Mouse (Mus musculus): Measurements from ENCODE around the gene Msgn1. TPM values are rescaled to one million over a fixed set of nuclear protein-coding genes. Genes with fewer than 3 reads are reported as not detected.

Msgn1 gene
- polyA plus RNA-seq, 1 experiment from 2014 or later, result not detected

GRCm38 (mm10) chr12:11216454-11216853 lies 7.7 kb upstream of the Msgn1 start:
- 73% methylated on average over 3 of the region's 3 CpGs for WGBS
- Histone ChIP-seq H3K9ac (no peak overlapping the region), H3K4me2 (replicated peaks) (no peak overlapping the region), H3K36me3 (no peaks in the 10 kb centered on the region), H3K9me3 (replicated peaks) (no peaks in the 10 kb centered on the region), H3K27ac (no peak overlapping the region), H3K4me3 (no peak overlapping the region), H3K4me1 (peaks cover 2% of the 10 kb centered on the region; the same call in 1 of the 2 replicates), H3K27me3 (no peaks in the 10 kb centered on the region)
- ATAC-seq (ENCODE audit: low FRiP score), result no peak

- no peaks in the 10 kb centered on the region for H3K27me3 ChIP-seq
- H3K4me2 ChIP-seq (replicated peaks), result no peak overlapping the region
- no peak overlapping the region for H3K4me3 ChIP-seq
- WGBS, result 90% methylated on average over 2 of the region's 2 CpGs
- H3K36me3 ChIP-seq, result no peaks in the 10 kb centered on the region
- no peak for ATAC-seq (ENCODE audit: low FRiP score)
- H3K27ac ChIP-seq, result no peak overlapping the region
- H3K9me3 ChIP-seq (replicated peaks), result no peaks in the 10 kb centered on the region
- no peaks in the 10 kb centered on the region for H3K4me1 ChIP-seq
- no peak overlapping the region for H3K9ac ChIP-seq
These were observed 6.8 kb upstream of the Msgn1 start for GRCm38 (mm10) chr12:11215555-11215954.

GRCm38 (mm10) chr12:11214776-11215175 lies 6.0 kb upstream of the Msgn1 start:
- Histone ChIP-seq H3K27me3 (no peaks in the 10 kb centered on the region), H3K4me1 (no peaks in the 10 kb centered on the region), H3K27ac (no peak overlapping the region), H3K4me2 (replicated peaks) (no peak overlapping the region), H3K9me3 (replicated peaks) (no peaks in the 10 kb centered on the region), H3K9ac (no peak overlapping the region), H3K36me3 (no peaks in the 10 kb centered on the region), H3K4me3 (no peak overlapping the region)
- ATAC-seq (ENCODE audit: low FRiP score), result no peak

- ATAC-seq (ENCODE audit: low FRiP score), result no peak
These were observed 4.1 kb upstream of the Msgn1 start for GRCm38 (mm10) chr12:11212881-11213280.

GRCm38 (mm10) chr12:11210361-11210760 lies 1.6 kb upstream of the Msgn1 start:
- no peaks in the 10 kb centered on the region for H3K9me3 ChIP-seq (replicated peaks)
- no peak overlapping the region for H3K4me2 ChIP-seq (replicated peaks)
- no peaks in the 10 kb centered on the region for H3K27me3 ChIP-seq
- no peak overlapping the region for H3K4me3 ChIP-seq
- no peaks in the 10 kb centered on the region for H3K36me3 ChIP-seq
- 81% methylated on average over 3 of the region's 3 CpGs for WGBS
- H3K9ac ChIP-seq, result no peak overlapping the region
- ATAC-seq (ENCODE audit: low FRiP score), result no peak
- H3K27ac ChIP-seq, result no peak overlapping the region
- H3K4me1 ChIP-seq, result no peaks in the 10 kb centered on the region

More at GRCm38 (mm10) chr12:11212881-11213280, 4.1 kb upstream of the Msgn1 start:
- WGBS, result 79% methylated on average over 1 of the region's 1 CpGs
- no peaks in the 10 kb centered on the region for H3K27me3 ChIP-seq
- H3K4me3 ChIP-seq, result no peak overlapping the region
- H3K4me2 ChIP-seq (replicated peaks), result no peak overlapping the region
- no peaks in the 10 kb centered on the region for H3K36me3 ChIP-seq
- H3K9me3 ChIP-seq (replicated peaks), result no peaks in the 10 kb centered on the region
- no peaks in the 10 kb centered on the region for H3K4me1 ChIP-seq
- no peak overlapping the region for H3K9ac ChIP-seq
- H3K27ac ChIP-seq, result no peak overlapping the region

GRCm38 (mm10) chr12:11209636-11210035 lies 864 bp upstream of the Msgn1 start:
- no peak overlapping the region for H3K4me3 ChIP-seq
- ATAC-seq (ENCODE audit: low FRiP score), result no peak
- 81% methylated on average over 5 of the region's 5 CpGs for WGBS
- no peak overlapping the region for H3K9ac ChIP-seq
- no peak overlapping the region for H3K27ac ChIP-seq
- no peaks in the 10 kb centered on the region for H3K4me1 ChIP-seq
- no peaks in the 10 kb centered on the region for H3K27me3 ChIP-seq
- H3K4me2 ChIP-seq (replicated peaks), result no peak overlapping the region
- no peaks in the 10 kb centered on the region for H3K36me3 ChIP-seq
- H3K9me3 ChIP-seq (replicated peaks), result no peaks in the 10 kb centered on the region

- Histone ChIP-seq H3K4me1 (no peaks in the 10 kb centered on the region), H3K36me3 (no peaks in the 10 kb centered on the region), H3K27ac (no peak overlapping the region), H3K9ac (no peak overlapping the region), H3K9me3 (replicated peaks) (no peaks in the 10 kb centered on the region), H3K27me3 (no peaks in the 10 kb centered on the region), H3K4me2 (replicated peaks) (no peak overlapping the region), H3K4me3 (no peak overlapping the region)
- ATAC-seq (ENCODE audit: low FRiP score), result no peak
- 77% methylated on average over 4 of the region's 4 CpGs for WGBS
These were observed 2.5 kb downstream of the Msgn1 start for GRCm38 (mm10) chr12:11206321-11206720.

- Histone ChIP-seq H3K9ac (no peak overlapping the region), H3K4me1 (no peaks in the 10 kb centered on the region), H3K4me2 (replicated peaks) (no peak overlapping the region), H3K4me3 (no peak overlapping the region), H3K36me3 (no peaks in the 10 kb centered on the region), H3K27ac (no peak overlapping the region), H3K27me3 (no peaks in the 10 kb centered on the region), H3K9me3 (replicated peaks) (no peaks in the 10 kb centered on the region)
- 80% methylated on average over 18 of the region's 18 CpGs for WGBS
- ATAC-seq (ENCODE audit: low FRiP score), result no peak
These were observed 4.8 kb downstream of the Msgn1 start for GRCm38 (mm10) chr12:11203694-11204665.

- ATAC-seq (ENCODE audit: low FRiP score), result no peak
- Histone ChIP-seq H3K27ac (no peak overlapping the region), H3K4me1 (no peaks in the 10 kb centered on the region), H3K27me3 (no peaks in the 10 kb centered on the region), H3K36me3 (no peaks in the 10 kb centered on the region), H3K4me2 (replicated peaks) (no peak overlapping the region), H3K9me3 (replicated peaks) (no peaks in the 10 kb centered on the region), H3K9ac (no peak overlapping the region), H3K4me3 (no peak overlapping the region)
- WGBS, result 89% methylated on average over 8 of the region's 8 CpGs
These were observed 6.3 kb downstream of the Msgn1 start for GRCm38 (mm10) chr12:11202476-11202875.

- H3K9ac ChIP-seq, result no peak overlapping the region
- H3K36me3 ChIP-seq, result no peaks in the 10 kb centered on the region
- no peak overlapping the region for H3K27ac ChIP-seq
- WGBS, result 96% methylated on average over 12 of the region's 12 CpGs
- no peak for ATAC-seq (ENCODE audit: low FRiP score)
- H3K4me1 ChIP-seq, result peaks cover 6% of the 10 kb centered on the region; the same call in 1 of the 2 replicates
- no peak overlapping the region for H3K4me3 ChIP-seq
- H3K9me3 ChIP-seq (replicated peaks), result no peaks in the 10 kb centered on the region
- H3K27me3 ChIP-seq, result no peaks in the 10 kb centered on the region
- H3K4me2 ChIP-seq (replicated peaks), result no peak overlapping the region
These were observed 8.1 kb downstream of the Msgn1 start for GRCm38 (mm10) chr12:11200711-11201110.

GRCm38 (mm10) chr12:11198551-11198950 lies 10.2 kb downstream of the Msgn1 start:
- 42% methylated on average over 2 of the region's 2 CpGs for WGBS
- Histone ChIP-seq H3K9ac (no peak overlapping the region), H3K4me3 (no peak overlapping the region), H3K27me3 (no peaks in the 10 kb centered on the region), H3K4me2 (replicated peaks) (no peak overlapping the region), H3K4me1 (peaks cover 6% of the 10 kb centered on the region; the same call in 1 of the 2 replicates), H3K9me3 (replicated peaks) (no peaks in the 10 kb centered on the region), H3K36me3 (no peaks in the 10 kb centered on the region), H3K27ac (no peak overlapping the region)
- ATAC-seq (ENCODE audit: low FRiP score), result no peak

GRCm38 (mm10) chr12:11198026-11198425 lies 10.7 kb downstream of the Msgn1 start:
- Histone ChIP-seq H3K9ac (no peak overlapping the region), H3K4me2 (replicated peaks) (no peak overlapping the region), H3K27ac (no peak overlapping the region), H3K9me3 (replicated peaks) (no peaks in the 10 kb centered on the region), H3K4me1 (peaks cover 6% of the 10 kb centered on the region; the same call in 1 of the 2 replicates), H3K27me3 (no peaks in the 10 kb centered on the region), H3K4me3 (no peak overlapping the region), H3K36me3 (no peaks in the 10 kb centered on the region)
- no peak for ATAC-seq (ENCODE audit: low FRiP score)
- WGBS, result 31% methylated on average over 4 of the region's 4 CpGs

- Histone ChIP-seq H3K4me2 (replicated peaks) (peak overlapping the region; percentile 43; the same call in 1 of the 2 replicates), H3K9me3 (replicated peaks) (no peaks in the 10 kb centered on the region), H3K4me1 (peaks cover 6% of the 10 kb centered on the region; the same call in 1 of the 2 replicates), H3K27ac (no peak overlapping the region), H3K36me3 (no peaks in the 10 kb centered on the region), H3K9ac (no peak overlapping the region), H3K27me3 (no peaks in the 10 kb centered on the region), H3K4me3 (no peak overlapping the region)
- 42% methylated on average over 5 of the region's 5 CpGs for WGBS
- no peak for ATAC-seq (ENCODE audit: low FRiP score)
These were observed 11.9 kb downstream of the Msgn1 start for GRCm38 (mm10) chr12:11196830-11197229.
